Mouse (Mus musculus) myocyte (in vitro differentiated cells): ENCODE results near the gene Atcay. TPM values are rescaled to one million over a fixed set of nuclear protein-coding genes. Genes with fewer than 3 reads are reported as not detected.

ENCODE experiments used
- H3K27me3 ChIP-seq: one replicate; pipeline ENCODE4 v1.6.1; 2011; ENCODE audit not compliant: control insufficient read depth, insufficient read depth, insufficient read length
- H3K36me3 ChIP-seq: one replicate; pipeline ENCODE4 v1.6.1; 2011; ENCODE audit not compliant: control insufficient read depth, insufficient read depth
- H3K4me2 ChIP-seq: one replicate; pipeline ENCODE4 v1.6.1; 2011; ENCODE audit warnings: low read depth, control low read depth
- H3K4me3 ChIP-seq: one replicate; pipeline ENCODE4 v1.5.1; 2011; ENCODE audit warnings: mild to moderate bottlenecking, control low read depth, moderate library complexity
- H3K79me2 ChIP-seq: one replicate; pipeline ENCODE4 v1.6.1; 2011; ENCODE audit not compliant: control insufficient read depth, insufficient read depth
- H3ac ChIP-seq: one replicate; pipeline ENCODE4 v1.6.1; 2011; ENCODE audit not compliant: control insufficient read depth, insufficient read length
- CEBPB ChIP-seq: IDR thresholded peaks from 2 replicates; pipeline ENCODE4 v1.6.1; 2011; ENCODE audit warnings: mild to moderate bottlenecking, moderate library complexity; ENCODE audit not compliant: poor library complexity, insufficient read depth, severe bottlenecking
- E2F4 ChIP-seq: IDR thresholded peaks from one replicate; pipeline ENCODE4 v1.6.1; 2011; ENCODE audit warnings: mild to moderate bottlenecking, control low read depth, moderate library complexity; ENCODE audit not compliant: insufficient read depth
- MAX ChIP-seq: IDR thresholded peaks from one replicate; pipeline ENCODE4 v1.6.1; 2011; ENCODE audit warnings: low read depth, mild to moderate bottlenecking, control low read depth
- MYOD1 ChIP-seq, 3 experiments: IDR thresholded peaks; one replicate each; pipeline ENCODE4 v1.6.1; 2011; ENCODE audit warnings: control low read depth in 2 of 3, low read depth in 2 of 3, mild to moderate bottlenecking in 2 of 3, moderate library complexity in 1 of 3; ENCODE audit not compliant: insufficient read length in 2 of 3, control insufficient read depth in 1 of 3
- MYOG ChIP-seq, 3 experiments: IDR thresholded peaks; one replicate each; pipeline ENCODE4 v1.6.1; 2011; ENCODE audit warnings: control low read depth in 2 of 3, low read depth in 2 of 3, mild to moderate bottlenecking in 2 of 3; ENCODE audit not compliant: insufficient read length in 2 of 3, control insufficient read depth in 1 of 3, insufficient read depth in 1 of 3
- POLR2A ChIP-seq: IDR thresholded peaks from one replicate; pipeline ENCODE4 v1.6.1; 2011; ENCODE audit warnings: low read depth, mild to moderate bottlenecking, control low read depth, moderate library complexity; ENCODE audit not compliant: insufficient read length
- POLR2AphosphoS2 ChIP-seq: IDR thresholded peaks from one replicate; pipeline ENCODE4 v1.6.1; 2011; ENCODE audit warnings: low read depth, control low read depth; ENCODE audit not compliant: insufficient read length
- REST ChIP-seq: IDR thresholded peaks from one replicate; pipeline ENCODE4 v1.6.1; 2011; ENCODE audit warnings: mild to moderate bottlenecking, control low read depth, moderate library complexity; ENCODE audit not compliant: insufficient read depth, insufficient read length
- SRF ChIP-seq: IDR thresholded peaks from one replicate; pipeline ENCODE4 v1.6.1; 2011; ENCODE audit warnings: low read depth; ENCODE audit not compliant: control insufficient read depth, insufficient read length
- TCF12 ChIP-seq: IDR thresholded peaks from one replicate; pipeline ENCODE4 v1.6.1; 2011; ENCODE audit warnings: mild to moderate bottlenecking, control low read depth; ENCODE audit not compliant: poor library complexity, insufficient read depth, severe bottlenecking
- TCF3 ChIP-seq: IDR thresholded peaks from one replicate; pipeline ENCODE4 v1.6.1; 2011; ENCODE audit warnings: low read depth, control low read depth; ENCODE audit not compliant: insufficient read length
- USF1 ChIP-seq: IDR thresholded peaks from one replicate; pipeline ENCODE4 v1.6.1; 2011; ENCODE audit warnings: low read depth, mild to moderate bottlenecking, control low read depth, moderate library complexity
- polyA plus RNA-seq: library from polyadenylated mRNA; unstranded; fragments of >200 nt; fragmentation: generic; extraction: Trizol; gene quantifications from one replicate; pipeline ENCODE4 v1.2.1, GENCODE M21; 2012; ENCODE audit warnings: missing spikeins

The Atcay gene
- polyA plus RNA-seq, 1 experiment = 0.11 TPM

DNA sequence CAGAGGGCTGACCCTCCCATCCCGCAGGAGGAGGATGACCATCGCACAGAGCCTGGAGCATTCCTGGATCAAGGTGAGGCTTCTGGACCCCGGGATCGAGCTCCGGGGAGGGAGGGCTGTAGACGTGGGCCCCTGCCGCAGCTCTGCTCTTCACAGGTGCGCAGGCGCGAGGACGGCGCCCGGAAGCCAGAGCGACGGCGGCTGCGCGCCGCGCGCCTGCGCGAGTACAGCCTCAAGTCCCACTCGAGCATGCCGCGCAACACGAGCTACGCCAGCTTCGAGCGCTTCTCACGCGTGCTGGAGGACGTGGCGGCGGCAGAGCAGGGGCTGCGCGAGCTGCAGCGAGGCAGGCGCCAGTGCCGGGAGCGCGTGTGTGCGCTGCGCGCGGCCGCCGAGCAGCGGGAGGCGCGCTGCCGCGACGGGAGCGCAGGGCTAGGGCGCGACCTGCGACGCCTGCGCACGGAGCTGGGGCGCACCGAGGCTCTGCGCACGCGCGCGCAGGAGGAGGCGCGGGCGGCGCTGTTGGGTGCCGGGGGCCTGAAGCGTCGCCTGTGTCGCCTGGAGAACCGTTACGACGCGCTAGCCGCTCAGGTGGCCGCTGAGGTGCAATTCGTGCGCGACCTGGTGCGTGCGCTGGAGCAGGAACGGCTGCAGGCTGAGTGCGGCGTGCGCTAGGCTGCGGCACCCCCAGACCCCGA, 38.2 kb downstream of the Atcay start:
- Histone ChIP-seq H3K79me2 (no peaks in the 10 kb centered on the region), H3ac (peak overlapping the region; percentile 65), H3K4me3 (peak overlapping the region; percentile 15), H3K27me3 (no peaks in the 10 kb centered on the region), H3K36me3 (peaks cover 5% of the 10 kb centered on the region), H3K4me2 (peak overlapping the region; percentile 86)
- TF ChIP-seq MYOD1 (IDR thresholded peaks at IDR 0.05; ENCODE audit: control insufficient read depth in 1 of 3, insufficient read length in 2 of 3, low read depth in 2 of 3) (peak in 1 of 3 experiments; percentile 8), SRF (no peak), POLR2A (peak; percentile 81), MYOG (IDR thresholded peaks at IDR 0.05; ENCODE audit: control insufficient read depth in 1 of 3, insufficient read depth in 1 of 3, insufficient read length in 2 of 3, low read depth in 2 of 3) (peak in 2 of 3 experiments; percentile 14 to 44), POLR2AphosphoS2 (peak; percentile 95)

DNA sequence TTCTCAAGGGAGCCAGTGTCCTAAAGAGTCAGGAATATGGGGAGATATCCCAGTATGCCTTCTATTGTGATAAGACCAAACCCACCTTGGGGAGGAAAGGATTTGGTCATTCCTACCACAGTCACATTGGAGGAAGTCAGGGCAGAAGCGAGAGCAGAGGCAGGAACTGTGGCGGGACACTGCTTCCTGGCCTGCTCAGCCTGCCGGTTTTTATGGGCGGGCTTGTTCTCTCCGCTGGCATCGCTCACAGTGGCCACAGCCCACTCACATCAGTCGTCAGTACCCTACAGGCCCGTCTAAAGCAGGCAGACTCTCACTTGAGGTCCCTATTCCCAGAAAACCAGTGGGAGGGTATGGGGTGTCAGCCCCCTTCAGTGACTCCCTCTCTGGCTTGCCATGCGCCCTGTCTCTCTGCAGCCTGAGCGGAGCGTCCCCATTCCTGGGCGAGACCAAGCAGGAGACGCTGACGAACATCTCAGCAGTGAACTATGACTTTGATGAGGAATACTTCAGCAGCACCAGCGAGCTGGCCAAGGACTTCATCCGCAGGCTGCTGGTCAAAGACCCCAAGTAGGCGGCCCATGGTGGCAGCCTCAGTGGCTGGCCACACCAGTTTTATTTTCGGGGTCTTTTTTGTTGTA, 39.2 kb downstream of the Atcay start:
- H3K4me3 ChIP-seq = peak overlapping the region; percentile 15

DNA sequence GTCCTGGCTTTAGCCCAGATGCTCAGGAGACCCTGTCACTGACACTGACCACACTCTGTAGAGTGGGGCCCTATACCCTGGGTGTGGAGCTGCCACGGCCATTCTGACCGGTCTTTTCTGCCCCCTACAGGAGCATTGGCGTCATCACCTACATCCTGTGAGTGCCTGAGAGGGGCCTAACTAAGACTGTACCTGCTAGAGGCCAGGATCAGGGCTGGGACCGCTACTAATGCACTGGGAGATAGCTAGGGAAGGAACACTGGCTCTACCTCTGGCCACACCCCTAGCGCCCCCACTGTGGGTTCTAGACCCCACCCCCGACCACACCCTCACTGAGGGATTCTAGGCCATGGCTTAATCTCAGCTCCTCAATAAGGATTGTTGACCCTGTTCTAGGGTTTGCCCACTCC, 39.7 kb downstream of the Atcay start:
- Histone ChIP-seq H3K4me2 (no peak overlapping the region), H3ac (no peak overlapping the region), H3K27me3 (no peaks in the 10 kb centered on the region), H3K36me3 (peaks cover 5% of the 10 kb centered on the region), H3K79me2 (peaks cover 4% of the 10 kb centered on the region), H3K4me3 (no peak overlapping the region)
- TF ChIP-seq MAX (no peak), E2F4 (no peak), REST (no peak), POLR2AphosphoS2 (no peak), TCF3 (no peak), USF1 (no peak), MYOG (IDR thresholded peaks at IDR 0.05; ENCODE audit: control insufficient read depth in 1 of 3, insufficient read depth in 1 of 3, insufficient read length in 2 of 3, low read depth in 2 of 3) (no peak), MYOD1 (IDR thresholded peaks at IDR 0.05; ENCODE audit: control insufficient read depth in 1 of 3, insufficient read length in 2 of 3, low read depth in 2 of 3) (no peak)

More for the DNA sequence above, 39.2 kb downstream of the Atcay start:
- peaks cover 4% of the 10 kb centered on the region for H3K79me2 ChIP-seq
- H3K27me3 ChIP-seq = no peaks in the 10 kb centered on the region
- no peak overlapping the region for H3ac ChIP-seq
- peak overlapping the region; percentile 86 for H3K4me2 ChIP-seq
- TF ChIP-seq MYOG (IDR thresholded peaks at IDR 0.05; ENCODE audit: control insufficient read depth in 1 of 3, insufficient read depth in 1 of 3, insufficient read length in 2 of 3, low read depth in 2 of 3) (no peak), POLR2AphosphoS2 (no peak), USF1 (no peak), E2F4 (no peak), TCF3 (no peak), TCF12 (no peak), SRF (no peak), POLR2A (no peak), MYOD1 (IDR thresholded peaks at IDR 0.05; ENCODE audit: control insufficient read depth in 1 of 3, insufficient read length in 2 of 3, low read depth in 2 of 3) (no peak), CEBPB (no peak), REST (no peak)
- H3K36me3 ChIP-seq = peaks cover 5% of the 10 kb centered on the region

DNA sequence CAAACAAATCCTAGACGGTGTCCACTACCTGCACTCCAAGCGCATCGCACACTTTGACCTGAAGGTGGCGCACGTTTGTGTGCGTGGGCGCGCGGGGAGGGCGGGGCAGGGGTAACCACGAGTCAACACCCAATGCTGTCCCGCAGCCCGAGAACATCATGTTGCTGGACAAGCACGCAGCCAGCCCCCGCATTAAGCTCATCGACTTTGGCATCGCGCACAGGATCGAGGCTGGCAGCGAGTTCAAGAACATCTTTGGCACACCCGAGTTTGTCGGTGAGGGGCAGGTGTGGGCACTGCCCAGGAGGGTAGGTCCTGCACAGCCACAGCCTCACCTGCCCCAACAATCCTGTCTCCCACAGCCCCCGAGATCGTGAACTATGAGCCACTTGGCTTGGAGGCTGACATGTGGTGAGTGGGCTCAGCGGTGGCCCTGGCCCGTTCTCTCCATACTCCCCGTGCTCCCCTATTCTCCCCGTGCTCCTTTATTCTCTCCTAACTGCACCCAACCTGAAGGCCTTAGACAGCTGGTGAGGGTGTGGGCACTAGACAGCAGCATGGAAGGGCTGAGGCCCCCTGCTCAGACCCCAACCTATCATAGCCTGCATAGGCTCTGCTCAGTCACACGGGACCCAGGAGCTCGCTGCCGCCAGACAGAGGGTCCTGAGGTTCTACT, 40.3 kb downstream of the Atcay start:
- H3K27me3 ChIP-seq = no peaks in the 10 kb centered on the region
- H3K4me2 ChIP-seq = no peak overlapping the region
- H3K79me2 ChIP-seq = peaks cover 7% of the 10 kb centered on the region
- no peak overlapping the region for H3ac ChIP-seq
- H3K4me3 ChIP-seq = no peak overlapping the region
- H3K36me3 ChIP-seq = peaks cover 5% of the 10 kb centered on the region
- no peak for TF ChIP-seq E2F4
- TF ChIP-seq POLR2A = peak; percentile 18

DNA sequence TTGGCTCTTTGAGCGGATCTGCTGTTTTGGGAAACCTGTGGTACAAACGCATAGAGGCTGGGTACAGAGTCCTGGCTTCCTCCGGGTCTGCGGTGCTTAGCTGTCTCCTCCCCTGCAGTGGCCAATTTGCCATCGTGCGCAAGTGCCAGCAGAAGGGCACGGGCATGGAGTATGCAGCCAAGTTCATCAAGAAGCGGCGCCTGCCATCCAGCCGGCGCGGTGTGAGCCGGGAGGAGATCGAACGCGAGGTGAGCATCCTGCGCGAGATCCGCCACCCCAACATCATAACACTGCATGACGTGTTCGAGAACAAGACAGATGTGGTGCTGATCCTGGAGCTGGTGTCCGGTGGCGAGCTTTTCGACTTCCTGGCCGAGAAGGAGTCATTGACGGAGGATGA, 40.8 kb downstream of the Atcay start:
- no peak overlapping the region for H3ac ChIP-seq
- H3K4me3 ChIP-seq = no peak overlapping the region
- H3K36me3 ChIP-seq = peaks cover 5% of the 10 kb centered on the region
- TF ChIP-seq SRF = no peak
- no peak for TF ChIP-seq REST
- no peak for TF ChIP-seq MYOG (IDR thresholded peaks at IDR 0.05; ENCODE audit: control insufficient read depth in 1 of 3, insufficient read depth in 1 of 3, insufficient read length in 2 of 3, low read depth in 2 of 3)
- no peak for TF ChIP-seq CEBPB
- no peak for TF ChIP-seq TCF12
- TF ChIP-seq MYOD1 (IDR thresholded peaks at IDR 0.05; ENCODE audit: control insufficient read depth in 1 of 3, insufficient read length in 2 of 3, low read depth in 2 of 3) = no peak
- TF ChIP-seq E2F4 = no peak
- TF ChIP-seq POLR2AphosphoS2 = no peak
- TF ChIP-seq USF1 = no peak
- TF ChIP-seq POLR2A = no peak
- TF ChIP-seq MAX = no peak
- no peak for TF ChIP-seq TCF3
- peaks cover 12% of the 10 kb centered on the region for H3K79me2 ChIP-seq
- H3K27me3 ChIP-seq = no peaks in the 10 kb centered on the region
- H3K4me2 ChIP-seq = no peak overlapping the region
